Mouse (Mus musculus): ENCODE results near the gene Sp7.
A peak's percentile ranks its signal among the peaks of the same experiment; 100 is the strongest.

Sp7 gene

GRCm38 (mm10) chr15:102341580-102341979, 25.4 kb downstream of the Sp7 start:
- peak; percentile 57 to 67 for DNase-seq

GRCm38 (mm10) chr15:102339612-102340011, 27.4 kb downstream of the Sp7 start:
- no peak for DNase-seq

GRCm38 (mm10) chr15:102336946-102337345, 30.0 kb downstream of the Sp7 start:
- DNase-seq: no peak

GRCm38 (mm10) chr15:102335925-102336324, 31.1 kb downstream of the Sp7 start:
- DNase-seq: peak in 1 of 2 experiments; percentile 20

- DNase-seq: no peak
Observed at GRCm38 (mm10) chr15:102335254-102335653, 31.7 kb downstream of the Sp7 start.

GRCm38 (mm10) chr15:102331610-102332015, 35.4 kb downstream of the Sp7 start, which contains the start of gene Myg1:
Gene Myg1, plus strand, starts transcription at chr15:102331709.
- peak; percentile 86 to 87 for DNase-seq

- no peak for DNase-seq
Observed at GRCm38 (mm10) chr15:102326892-102327291, 40.1 kb downstream of the Sp7 start.

- peak; percentile 90 for DNase-seq
Observed at GRCm38 (mm10) chr15:102326022-102326576, 40.9 kb downstream of the Sp7 start, which contains the start of gene Pfdn5. Gene Pfdn5, plus strand, starts transcription at chr15:102326116.

GRCm38 (mm10) chr15:102324654-102325473, 42.1 kb downstream of the Sp7 start:
- no peak for DNase-seq

- DNase-seq: peak; percentile 55 to 80
Observed at GRCm38 (mm10) chr15:102316263-102316662, 50.7 kb downstream of the Sp7 start.

GRCm38 (mm10) chr15:102315292-102315691, 51.7 kb downstream of the Sp7 start:
- peak in 1 of 2 experiments; percentile 42 for DNase-seq

GRCm38 (mm10) chr15:102311489-102311888, 55.5 kb downstream of the Sp7 start:
- no peak for DNase-seq

GRCm38 (mm10) chr15:102310074-102310845, 56.7 kb downstream of the Sp7 start:
- DNase-seq: peak; percentile 57 to 88

- DNase-seq: no peak
Observed at GRCm38 (mm10) chr15:102308717-102309116, 58.3 kb downstream of the Sp7 start.
